Mouse (Mus musculus) CH12.LX (cell line): Measurements from ENCODE around the gene Syndig1.

Source experiments
- CTCF ChIP-seq, 2 experiments: IDR thresholded peaks in 1 of 2; conservative IDR thresholded peaks in 1 of 2; 2 replicates each; pipeline ENCODE4 v1.5.1; 2011 to 2012; ENCODE audit warnings: low read depth in 2 of 2, low read length in 2 of 2, improper control_type of control experiment in 1 of 2, inconsistent platforms in 1 of 2, mild to moderate bottlenecking in 1 of 2, moderate library complexity in 1 of 2
- EP300 ChIP-seq: IDR thresholded peaks from 2 replicates; pipeline ENCODE4 v1.6.1; 2011; ENCODE audit warnings: low read length, improper control_type of control experiment
- HCFC1 ChIP-seq: IDR thresholded peaks from 2 replicates; pipeline ENCODE4 v1.6.1; 2012; ENCODE audit warnings: low read depth, mild to moderate bottlenecking, inconsistent platforms, low read length, improper control_type of control experiment
- MEF2A ChIP-seq: IDR thresholded peaks from 2 replicates; pipeline ENCODE4 v1.6.1; 2014; ENCODE audit warnings: low read depth, mild to moderate bottlenecking, inconsistent platforms, low read length, improper control_type of control experiment, borderline replicate concordance
- MXI1 ChIP-seq: IDR thresholded peaks from 2 replicates; pipeline ENCODE4 v1.6.1; 2011; ENCODE audit warnings: mild to moderate bottlenecking, low read depth, low read length, improper control_type of control experiment
- POLR2A ChIP-seq: IDR thresholded peaks from 2 replicates; pipeline ENCODE4 v1.6.1; 2011; ENCODE audit warnings: low read depth, mild to moderate bottlenecking, improper control_type of control experiment, low read length
- TCF12 ChIP-seq: IDR thresholded peaks from 2 replicates; pipeline ENCODE4 v1.6.1; 2014; ENCODE audit warnings: low read depth, mild to moderate bottlenecking, inconsistent platforms, low read length, improper control_type of control experiment

- no peak for TF ChIP-seq EP300
- no peak for TF ChIP-seq CTCF (conservative IDR thresholded peaks at IDR 0.05 in 1 of 2, IDR thresholded peaks at IDR 0.05 in 1 of 2; ENCODE audit: low read depth in 2 of 2, low read length in 2 of 2)
- TF ChIP-seq HCFC1, result no peak
- TF ChIP-seq MEF2A, result no peak
- TF ChIP-seq TCF12, result no peak
- TF ChIP-seq POLR2A, result no peak
- TF ChIP-seq MXI1, result no peak
Observed at GRCm38 (mm10) chr2:149835091-149835490, 6.1 kb downstream of the Syndig1 start.
